Mouse (Mus musculus): Measurements from ENCODE around the gene Slx4ip.

DNA sequence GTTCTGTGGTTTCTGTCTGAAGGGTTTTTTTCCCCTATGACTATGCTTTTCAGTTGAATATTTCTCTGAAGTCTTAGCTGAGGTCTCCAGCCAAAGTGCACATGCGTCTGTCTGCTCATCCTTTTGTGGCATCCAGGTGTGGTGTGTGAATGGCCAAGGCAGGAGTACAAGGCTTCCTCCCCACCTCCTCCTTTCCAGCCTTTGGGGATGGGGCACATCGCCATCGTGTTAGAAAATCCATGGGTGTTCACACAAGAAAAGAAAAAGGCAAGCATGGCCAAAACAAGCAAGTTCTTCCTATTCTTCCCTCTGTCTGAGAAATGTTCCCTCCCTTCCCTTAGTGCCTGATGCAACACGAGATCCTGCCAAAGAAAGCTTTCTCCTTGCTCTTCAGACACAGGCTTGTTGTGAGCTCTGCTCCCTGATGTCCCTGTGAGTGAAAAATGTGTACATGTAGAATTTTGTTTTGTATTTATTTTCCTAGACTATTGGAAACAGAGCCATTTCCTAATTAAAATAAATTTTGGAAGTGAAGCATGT, 122.9 kb downstream of the Slx4ip start:
- TF ChIP-seq POLR2A (IDR thresholded peaks at IDR 0.05; ENCODE audit: insufficient read depth, low read length) (no peak), CTCF (IDR thresholded peaks at IDR 0.05; ENCODE audit: low read depth, low read length) (no peak)
